Mouse (Mus musculus): ENCODE data around the gene Zfp688.
"Not testable (repeated sequence)": the region's sequence is repeated elsewhere in the genome, so short reads cannot be mapped to it uniquely, and the experiment has no call there.

The Zfp688 gene

GRCm38 (mm10) chr7:127421388-127422191 lies at the start of gene Zfp688:
Gene Zfp688 (minus strand): TSS chr7:127422068.
- in situ Hi-C loops (cut with MseI, MboI), result no loop called here

GRCm38 (mm10) chr7:127471646-127472010 lies 49.8 kb upstream of the Zfp688 start:
- in situ Hi-C loops (cut with MseI, MboI), result no loop called here

GRCm38 (mm10) chr7:127470743-127471645 lies 49.1 kb upstream of the Zfp688 start:
- in situ Hi-C loops (cut with MseI, MboI), result no loop called here

GRCm38 (mm10) chr7:127470011-127470715 lies 48.3 kb upstream of the Zfp688 start:
- in situ Hi-C loops (cut with MseI, MboI), result no loop called here

- in situ Hi-C loops (cut with MseI, MboI), result no loop called here
Observed at GRCm38 (mm10) chr7:127466606-127467005, 44.7 kb upstream of the Zfp688 start.

- in situ Hi-C loops (cut with MseI, MboI), result not testable (repeated sequence)
Observed at GRCm38 (mm10) chr7:127465670-127466069, 43.8 kb upstream of the Zfp688 start.

- in situ Hi-C loops (cut with MseI, MboI), result no loop called here
Observed at GRCm38 (mm10) chr7:127465191-127465590, 43.3 kb upstream of the Zfp688 start.

- in situ Hi-C loops (cut with MseI, MboI), result not testable (repeated sequence)
Observed at GRCm38 (mm10) chr7:127459311-127459710, 37.4 kb upstream of the Zfp688 start, which contains the start of gene Prr14. Gene Prr14 (plus strand): TSS chr7:127459611.

GRCm38 (mm10) chr7:127458371-127459122 lies 36.7 kb upstream of the Zfp688 start:
- in situ Hi-C loops (cut with MseI, MboI), result not testable (repeated sequence)

- in situ Hi-C loops (cut with MseI, MboI), result no loop called here
Observed at GRCm38 (mm10) chr7:127454905-127455304, 33.0 kb upstream of the Zfp688 start.

- in situ Hi-C loops (cut with MseI, MboI), result no loop called here
Observed at GRCm38 (mm10) chr7:127453056-127453455, 31.2 kb upstream of the Zfp688 start.

- in situ Hi-C loops (cut with MseI, MboI), result no loop called here
Observed at GRCm38 (mm10) chr7:127449966-127450365, 28.1 kb upstream of the Zfp688 start.

- in situ Hi-C loops (cut with MseI, MboI), result no loop called here
Observed at GRCm38 (mm10) chr7:127448521-127449300, 26.8 kb upstream of the Zfp688 start, which contains the start of gene Zfp689. Gene Zfp689 (minus strand): TSS chr7:127449158.

- in situ Hi-C loops (cut with MseI, MboI), result no loop called here
Observed at GRCm38 (mm10) chr7:127443976-127444375, 22.1 kb upstream of the Zfp688 start.

GRCm38 (mm10) chr7:127437724-127438123 lies 15.9 kb upstream of the Zfp688 start:
- in situ Hi-C loops (cut with MseI, MboI), result no loop called here

- in situ Hi-C loops (cut with MseI, MboI), result no loop called here
Observed at GRCm38 (mm10) chr7:127435206-127435605, 13.3 kb upstream of the Zfp688 start.

GRCm38 (mm10) chr7:127426354-127426753 lies 4.5 kb upstream of the Zfp688 start:
- in situ Hi-C loops (cut with MseI, MboI), result no loop called here

GRCm38 (mm10) chr7:127425911-127426310 lies 4.0 kb upstream of the Zfp688 start:
- in situ Hi-C loops (cut with MseI, MboI), result no loop called here

- in situ Hi-C loops (cut with MseI, MboI), result no loop called here
Observed at GRCm38 (mm10) chr7:127425291-127425690, 3.4 kb upstream of the Zfp688 start.

- in situ Hi-C loops (cut with MseI, MboI), result no loop called here
Observed at GRCm38 (mm10) chr7:127422247-127422646, 379 bp upstream of the Zfp688 start.

Data from mouse trophoblast stem cell (cell line).